Mouse (Mus musculus) CH12.LX (cell line): Measurements from ENCODE around the gene 4930430F08Rik. TPM values are rescaled to one million over a fixed set of nuclear protein-coding genes. Genes with fewer than 3 reads are reported as not detected.

Experiments used
- DNase-seq: peaks from one replicate; pipeline ENCODE4 v3.0.0-alpha.2; 2013; ENCODE audit errors: extremely low read depth
- H3K27ac ChIP-seq: 2 replicates; pipeline ENCODE4 v1.5.1; 2012; ENCODE audit warnings: low read depth, mild to moderate bottlenecking, control low read depth, moderate library complexity; ENCODE audit not compliant: insufficient read depth
- H3K27me3 ChIP-seq: replicated peaks from 2 replicates; pipeline ENCODE3; 2012; ENCODE audit warnings: inconsistent platforms
- H3K36me3 ChIP-seq, 2 experiments: replicated peaks in 1 of 2; 2 replicates each; pipeline versions ENCODE3 to v1.6.1; 2012; ENCODE audit warnings: inconsistent platforms in 1 of 2, low read length in 1 of 2, mild to moderate bottlenecking in 1 of 2, mixed read lengths in 1 of 2, moderate library complexity in 1 of 2; ENCODE audit not compliant: control insufficient read depth in 1 of 2, insufficient read depth in 1 of 2
- H3K4me1 ChIP-seq, 2 experiments: 2 replicates each; pipeline ENCODE4 v1.6.1; 2012; ENCODE audit warnings: inconsistent platforms in 1 of 2, moderate library complexity in 1 of 2; ENCODE audit not compliant: insufficient read depth in 2 of 2, control insufficient read depth in 1 of 2
- H3K4me2 ChIP-seq: 2 replicates; pipeline ENCODE4 v1.6.1; 2012; ENCODE audit warnings: low read depth, mild to moderate bottlenecking, control low read depth; ENCODE audit not compliant: poor library complexity, insufficient read depth, severe bottlenecking
- H3K4me3 ChIP-seq, 3 experiments: fragments of 150-350 bp in 1 of 3; sonication (generic) in 1 of 3; replicated peaks in 1 of 3; 2 replicates each; pipeline versions ENCODE3 to v1.5.1; 2011 to 2012; ENCODE audit warnings: low read depth in 2 of 3, low read length in 2 of 3, mild to moderate bottlenecking in 2 of 3, moderate library complexity in 2 of 3, control low read depth in 1 of 3, improper control_type of control experiment in 1 of 3, inconsistent platforms in 1 of 3, mixed read lengths in 1 of 3; ENCODE audit not compliant: poor library complexity in 1 of 3
- H3K79me2 ChIP-seq: replicated peaks from 2 replicates; pipeline ENCODE4 v1.6.1; 2012; ENCODE audit warnings: mild to moderate bottlenecking, moderate library complexity; ENCODE audit not compliant: control insufficient read depth, poor library complexity, insufficient read depth, severe bottlenecking; ENCODE audit errors: extremely low read depth
- H3K9ac ChIP-seq: 2 replicates; pipeline ENCODE4 v1.6.1; 2012; ENCODE audit warnings: low read depth, mild to moderate bottlenecking, control low read depth, moderate library complexity; ENCODE audit not compliant: insufficient read depth
- H3K9me3 ChIP-seq: replicated peaks from 2 replicates; pipeline ENCODE3; 2012; ENCODE audit warnings: low read length, inconsistent platforms, mixed read lengths
- BHLHE40 ChIP-seq: IDR thresholded peaks from 2 replicates; pipeline ENCODE4 v1.6.1; 2011; ENCODE audit warnings: mild to moderate bottlenecking, low read depth, low read length, improper control_type of control experiment
- CTCF ChIP-seq, 2 experiments: IDR thresholded peaks in 1 of 2; conservative IDR thresholded peaks in 1 of 2; 2 replicates each; pipeline ENCODE4 v1.5.1; 2011 to 2012; ENCODE audit warnings: low read depth in 2 of 2, low read length in 2 of 2, improper control_type of control experiment in 1 of 2, inconsistent platforms in 1 of 2, mild to moderate bottlenecking in 1 of 2, moderate library complexity in 1 of 2
- EP300 ChIP-seq: IDR thresholded peaks from 2 replicates; pipeline ENCODE4 v1.6.1; 2011; ENCODE audit warnings: low read length, improper control_type of control experiment
- ETS1 ChIP-seq: conservative IDR thresholded peaks from 2 replicates; pipeline ENCODE4 v1.6.1; 2012; ENCODE audit warnings: low read depth, mild to moderate bottlenecking, inconsistent platforms, low read length, improper control_type of control experiment, moderate library complexity
- JUND ChIP-seq: conservative IDR thresholded peaks from 2 replicates; pipeline ENCODE4 v1.6.1; 2011; ENCODE audit warnings: low read depth, low read length, improper control_type of control experiment
- KAT2A ChIP-seq: IDR thresholded peaks from 2 replicates; pipeline ENCODE4 v1.6.1; 2012; ENCODE audit warnings: low read length, improper control_type of control experiment, inconsistent platforms; ENCODE audit not compliant: insufficient replicate concordance
- NRF1 ChIP-seq: IDR thresholded peaks from 2 replicates; pipeline ENCODE4 v1.6.1; 2014; ENCODE audit warnings: low read depth, mild to moderate bottlenecking, inconsistent platforms, low read length, improper control_type of control experiment, moderate library complexity
- PAX5 ChIP-seq: IDR thresholded peaks from 2 replicates; pipeline ENCODE4 v1.6.1; 2012; ENCODE audit warnings: low read length, inconsistent platforms, mixed read lengths
- POLR2A ChIP-seq: IDR thresholded peaks from 2 replicates; pipeline ENCODE4 v1.6.1; 2011; ENCODE audit warnings: low read depth, mild to moderate bottlenecking, improper control_type of control experiment, low read length
- RCOR1 ChIP-seq: conservative IDR thresholded peaks from 2 replicates; pipeline ENCODE4 v1.6.1; 2012; ENCODE audit warnings: low read depth, mild to moderate bottlenecking, inconsistent platforms, low read length, improper control_type of control experiment
- SMC3 ChIP-seq: IDR thresholded peaks from 2 replicates; pipeline ENCODE4 v1.6.1; 2011; ENCODE audit warnings: low read depth, low read length, improper control_type of control experiment
- TBP ChIP-seq: conservative IDR thresholded peaks from 2 replicates; pipeline ENCODE4 v1.6.1; 2011; ENCODE audit warnings: low read depth, low read length, improper control_type of control experiment
- TCF12 ChIP-seq: IDR thresholded peaks from 2 replicates; pipeline ENCODE4 v1.6.1; 2014; ENCODE audit warnings: low read depth, mild to moderate bottlenecking, inconsistent platforms, low read length, improper control_type of control experiment
- UBTF ChIP-seq: IDR thresholded peaks from 2 replicates; pipeline ENCODE4 v1.6.1; 2012; ENCODE audit warnings: low read depth, mild to moderate bottlenecking, inconsistent platforms, low read length, improper control_type of control experiment, moderate library complexity
- USF2 ChIP-seq: conservative IDR thresholded peaks from 2 replicates; pipeline ENCODE4 v1.6.1; 2011; ENCODE audit warnings: low read depth, low read length, improper control_type of control experiment
- ZMIZ1 ChIP-seq: IDR thresholded peaks from 2 replicates; pipeline ENCODE4 v1.6.1; 2012; ENCODE audit warnings: low read depth, mild to moderate bottlenecking, inconsistent platforms, low read length, improper control_type of control experiment
- dilution Hi-C: fragments of 300-500 bp; cut with MboI; formaldehyde crosslinking; loops from 2 replicates; pipeline ENCODE4 v1.14.3; 2020; ENCODE audit warnings: low sequenced_read_pairs; ENCODE audit not compliant: extremely low pct_unique_long_range_greater_than_20kb, extremely low pct_ligation_motif_present
- in situ Hi-C: fragments of 300-500 bp; cut with MboI; formaldehyde crosslinking; loops from 3 replicates; pipeline ENCODE4 v1.14.3; 2019; ENCODE audit warnings: low sequenced_read_pairs, low pct_ligation_motif_present, low pct_unique_long_range_greater_than_20kb, mixed read lengths
- polyA plus RNA-seq: library from polyadenylated mRNA; unstranded; fragments of >175 nt; gene quantifications from 2 replicates; pipeline ENCODE4 v1.2.1, GENCODE M21; 2012; ENCODE audit warnings: low read depth; ENCODE audit not compliant: insufficient read length
- total RNA-seq, 2 experiments: library from RNA; depleted of rRNA; stranded (reverse); fragments of 300-350 nt in 1 of 2; fragments of >200 nt in 1 of 2; gene quantifications; 2 replicates each; pipeline ENCODE4 v1.2.3; 2012 to 2014

The 4930430F08Rik gene
- total and polyA plus RNA-seq, 3 experiments, result not detected

GRCm38 (mm10) chr10:100588524-100588923 is 1.7 kb downstream of the 4930430F08Rik start:
- no peak overlapping the region for H3K27ac ChIP-seq
- dilution Hi-C loops, result no loop called here

GRCm38 (mm10) chr10:100584178-100584577 is 6.0 kb downstream of the 4930430F08Rik start:
- H3K4me1 ChIP-seq, result no peaks in the 10 kb centered on the region
- peaks cover 37% of the 10 kb centered on the region for H3K9me3 ChIP-seq
- no peaks in the 10 kb centered on the region for H3K27me3 ChIP-seq
- no peak overlapping the region for H3K4me3 ChIP-seq
- H3K36me3 ChIP-seq, result no peaks in the 10 kb centered on the region
- dilution Hi-C loops (no loop called here), in situ Hi-C loops (no loop called here)
- no peak overlapping the region for H3K9ac ChIP-seq
- H3K4me2 ChIP-seq, result no peak overlapping the region
- TF ChIP-seq USF2, result no peak
- no peak for TF ChIP-seq KAT2A
- TF ChIP-seq JUND, result no peak
- TF ChIP-seq CTCF (conservative IDR thresholded peaks at IDR 0.05 in 1 of 2, IDR thresholded peaks at IDR 0.05 in 1 of 2; ENCODE audit: low read depth in 2 of 2, low read length in 2 of 2), result no peak
- no peak for TF ChIP-seq PAX5
- no peak for TF ChIP-seq TBP
- no peak for TF ChIP-seq NRF1
- TF ChIP-seq RCOR1, result no peak
- TF ChIP-seq EP300, result no peak
- no peak overlapping the region for H3K27ac ChIP-seq
- H3K79me2 ChIP-seq, result no peaks in the 10 kb centered on the region
- no peak for DNase-seq

More at GRCm38 (mm10) chr10:100588524-100588923, 1.7 kb downstream of the 4930430F08Rik start:
- Histone ChIP-seq H3K79me2 (no peaks in the 10 kb centered on the region), H3K9me3 (peaks cover 41% of the 10 kb centered on the region), H3K4me2 (no peak overlapping the region), H3K27me3 (no peaks in the 10 kb centered on the region), H3K9ac (no peak overlapping the region), H3K36me3 (no peaks in the 10 kb centered on the region), H3K4me1 (no peaks in the 10 kb centered on the region), H3K4me3 (no peak overlapping the region)
- TF ChIP-seq SMC3 (no peak), BHLHE40 (no peak), ZMIZ1 (no peak), KAT2A (no peak), NRF1 (no peak), POLR2A (no peak), ETS1 (no peak), TCF12 (no peak), UBTF (no peak), PAX5 (no peak)
- in situ Hi-C loops, result no loop called here
- no peak for DNase-seq
